Mouse (Mus musculus): ENCODE measurements around the gene Bod1l.

The Bod1l gene

DNA sequence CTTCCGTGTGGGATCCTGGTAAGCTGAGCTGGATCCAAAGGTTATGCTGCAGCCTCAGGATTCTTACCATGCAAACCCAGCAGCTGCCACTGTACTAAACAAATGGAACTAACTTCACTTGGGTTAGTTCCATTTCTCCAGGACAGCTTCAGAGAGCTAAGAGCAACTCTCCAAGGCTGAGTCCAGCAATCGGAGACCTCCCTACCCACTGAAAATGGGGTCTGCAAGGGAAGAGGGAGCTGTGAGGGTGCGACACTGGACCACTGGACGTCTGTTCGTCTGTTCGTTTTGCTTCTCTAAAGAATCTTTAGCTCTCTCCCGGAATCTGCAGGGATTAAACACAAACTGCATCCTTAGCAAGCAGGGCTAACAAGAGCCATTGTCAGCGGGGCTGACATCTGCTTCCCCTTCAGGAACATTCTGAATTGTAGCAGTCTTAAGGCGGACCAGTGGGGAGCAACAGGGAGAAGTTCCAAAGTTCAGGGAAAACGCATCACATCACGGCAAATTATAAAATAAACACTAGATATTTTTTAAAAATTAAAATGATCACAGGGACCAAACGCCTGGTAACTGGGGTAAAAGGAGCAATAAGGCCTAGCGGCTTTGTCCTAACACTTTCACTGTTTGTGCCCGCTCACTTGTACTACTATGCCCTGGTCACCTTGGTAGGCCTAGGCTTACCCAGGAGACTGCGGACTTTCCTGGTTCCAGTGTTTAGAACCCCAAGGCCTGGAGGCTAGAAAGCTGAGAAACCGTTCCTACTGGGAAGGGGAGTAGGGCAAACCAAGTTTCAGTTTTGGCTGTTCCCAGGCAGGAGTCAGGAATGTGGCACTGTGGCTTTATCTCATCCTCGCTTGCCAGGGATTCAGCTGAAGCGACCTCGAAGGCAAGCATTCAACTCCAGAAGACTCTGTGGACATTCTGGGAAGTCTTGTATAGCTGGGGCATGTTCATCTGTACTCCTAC is 85.2 kb downstream of the Bod1l start:
- DNase-seq: no peak

DNA sequence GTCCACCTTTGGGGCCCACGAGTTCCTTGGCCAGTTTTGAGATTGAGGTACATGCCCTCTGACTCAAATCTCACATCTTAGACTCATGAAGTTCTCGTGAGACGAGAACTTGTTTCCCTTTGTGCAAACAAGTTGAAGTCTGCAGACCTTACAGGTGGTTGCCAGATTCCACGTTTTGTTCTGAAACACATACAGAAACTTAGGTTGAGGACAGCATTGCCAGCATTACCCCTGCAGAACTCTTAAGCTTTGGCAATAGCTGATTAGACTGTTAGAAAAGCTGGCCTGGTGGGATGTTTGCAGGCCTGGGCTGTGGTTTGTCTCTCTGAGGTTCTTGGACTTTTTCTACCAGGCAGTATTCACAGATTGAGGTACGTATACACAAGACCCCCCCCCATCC is 86.8 kb downstream of the Bod1l start:
- no peak for DNase-seq

DNA sequence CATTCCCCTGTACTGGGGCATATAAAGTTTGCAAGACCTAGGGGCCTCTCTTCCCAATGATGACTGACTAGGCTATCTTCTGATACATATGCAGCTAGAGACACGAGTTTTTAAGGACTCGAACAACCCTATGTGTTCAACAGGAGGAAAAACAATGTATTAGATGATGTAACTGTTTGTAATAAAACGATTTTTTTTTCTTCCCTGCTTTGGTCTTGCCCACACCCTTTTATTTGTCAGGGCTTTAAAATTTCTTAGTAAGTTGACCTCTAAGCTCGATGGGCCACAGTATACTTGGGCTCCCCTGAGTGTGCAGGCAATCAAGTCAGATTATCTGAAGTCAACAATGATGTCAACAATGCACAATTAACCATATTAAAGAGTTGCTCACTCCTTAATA is 87.7 kb downstream of the Bod1l start:
- DNase-seq: no peak

DNA sequence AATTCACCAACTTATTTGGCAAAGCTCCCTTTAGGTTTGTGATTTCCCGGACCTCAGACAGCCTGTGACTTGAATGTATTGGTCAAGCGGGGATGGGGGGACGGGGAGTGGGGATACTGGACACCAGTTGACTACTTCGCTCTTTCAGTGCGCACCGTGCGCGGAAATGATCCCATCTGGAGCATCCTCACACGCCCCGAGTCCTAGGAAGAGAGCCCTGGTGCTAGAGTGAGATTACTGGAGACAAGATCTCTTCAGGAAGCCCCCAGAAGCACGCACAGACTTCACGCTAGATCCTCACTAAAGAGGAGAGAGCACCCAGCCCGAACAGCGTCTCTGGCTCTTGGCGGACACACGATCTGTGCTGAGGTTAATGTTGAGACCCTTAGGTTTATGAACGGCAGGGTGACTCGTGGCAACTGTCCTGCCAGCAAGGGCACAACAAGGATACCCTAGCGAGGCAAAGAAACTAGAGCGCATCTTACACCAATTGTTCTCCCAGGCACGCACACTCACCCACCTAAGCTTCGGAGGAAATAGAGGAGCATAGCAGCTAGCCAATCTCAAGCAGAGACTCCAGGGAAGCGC is 88.6 kb downstream of the Bod1l start:
- DNase-seq: no peak

DNA sequence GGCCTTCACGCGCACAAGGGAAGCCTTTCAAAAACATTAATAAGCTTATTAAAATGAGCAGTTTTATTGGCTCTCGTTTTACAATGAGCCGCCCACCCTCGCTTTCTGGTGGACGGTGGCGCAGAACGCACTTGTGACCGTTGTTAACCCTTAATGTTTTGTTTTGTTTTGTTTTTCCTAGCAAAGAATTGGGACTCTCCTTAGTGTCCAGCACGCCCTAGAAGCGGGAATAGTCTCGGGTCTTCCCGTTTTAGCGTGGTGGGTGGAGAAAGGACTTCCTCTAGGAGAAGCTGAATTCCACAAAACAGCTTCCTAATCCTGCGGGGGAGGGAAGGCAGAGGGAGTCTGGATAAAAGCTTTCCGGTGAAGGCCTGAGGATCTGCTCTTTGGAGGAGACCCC is 89.3 kb downstream of the Bod1l start:
- DNase-seq: no peak

DNA sequence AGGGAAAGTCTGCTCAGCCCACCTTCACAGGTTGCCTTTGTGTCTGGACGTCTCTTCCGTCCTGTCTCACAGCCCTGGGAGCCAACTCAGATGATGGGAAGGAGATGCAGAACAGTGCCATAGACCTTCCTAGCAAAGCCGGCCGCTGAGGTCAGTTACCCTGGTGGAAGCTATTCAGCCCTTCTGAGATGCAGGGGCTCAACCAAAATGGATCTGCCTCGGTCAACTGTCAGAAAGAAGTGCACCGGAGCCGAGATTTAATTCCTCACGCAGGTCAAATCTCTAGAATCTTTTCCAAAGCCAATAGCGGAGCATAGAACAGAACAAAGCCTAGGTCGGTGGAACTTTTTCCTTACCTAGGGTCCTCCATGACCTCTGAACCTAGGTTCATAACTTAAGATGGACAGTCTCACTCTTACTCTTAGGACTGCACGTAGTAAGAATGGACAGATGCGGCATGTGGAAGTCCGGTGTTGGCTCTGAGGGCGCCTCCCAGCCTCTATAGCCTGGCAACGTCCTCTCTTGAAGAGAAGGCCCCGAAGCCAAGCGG is 89.8 kb downstream of the Bod1l start:
- DNase-seq: no peak

DNA sequence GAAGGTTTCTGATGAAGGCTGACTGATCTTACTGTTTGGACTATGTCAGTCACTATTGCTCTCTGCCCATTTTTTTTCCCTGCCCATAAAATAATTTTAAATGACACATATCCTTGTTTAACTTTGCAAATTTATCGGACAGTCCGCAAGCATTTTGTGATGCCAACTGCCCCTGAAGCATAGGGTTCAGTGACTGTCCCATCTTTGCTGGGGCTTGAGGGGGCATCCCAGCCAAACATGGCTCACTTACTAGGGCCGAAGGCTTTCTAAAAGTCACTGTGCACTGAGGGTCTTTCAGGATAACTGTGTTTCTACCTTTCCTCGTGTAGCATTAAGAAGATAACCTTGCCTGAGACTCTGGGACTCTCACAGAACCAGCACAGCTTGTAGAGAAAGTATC is 91.4 kb downstream of the Bod1l start:
- no peak for DNase-seq

DNA sequence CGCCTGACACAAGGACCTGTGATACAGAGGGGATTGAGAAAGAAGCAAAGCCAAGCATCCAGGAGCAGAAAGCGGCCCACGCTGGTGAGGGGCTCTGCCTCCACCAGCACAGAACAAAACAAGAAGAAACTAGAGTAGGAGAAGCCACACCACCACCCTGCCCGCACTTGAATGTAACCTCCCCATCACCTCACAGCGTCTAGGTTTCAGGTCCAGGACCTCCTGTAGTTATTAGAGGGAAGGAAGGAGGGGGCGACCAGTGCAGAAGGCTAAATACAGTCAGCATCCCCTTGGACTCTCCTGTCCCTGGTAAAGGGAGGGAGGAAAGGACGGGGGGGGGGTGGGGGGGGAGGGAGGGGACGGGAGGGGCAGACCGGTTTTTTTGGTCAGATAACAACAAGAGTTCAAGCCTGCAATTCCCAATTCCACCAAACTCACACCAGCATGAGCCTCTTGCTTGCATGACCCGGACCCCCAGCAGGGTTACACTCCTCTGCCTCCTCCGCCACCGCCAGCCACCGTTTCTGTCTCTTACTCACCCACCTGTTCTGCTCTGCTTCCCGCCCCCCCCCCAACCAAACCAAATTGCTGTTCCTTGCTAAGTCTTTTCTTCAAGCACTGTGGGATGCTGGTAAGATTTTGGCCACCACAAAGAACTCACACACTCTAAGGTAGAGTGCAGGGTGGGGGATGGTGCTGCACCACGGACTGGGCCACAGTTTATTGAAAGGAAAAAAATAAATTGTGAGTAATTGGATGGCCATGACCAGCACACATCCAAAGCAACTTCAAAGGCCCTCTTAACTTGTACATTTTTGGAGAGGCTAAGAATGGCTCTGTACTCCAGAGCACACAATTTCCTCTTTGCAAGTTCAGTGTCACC is 99.0 kb downstream of the Bod1l start:
- DNase-seq: no peak

DNA sequence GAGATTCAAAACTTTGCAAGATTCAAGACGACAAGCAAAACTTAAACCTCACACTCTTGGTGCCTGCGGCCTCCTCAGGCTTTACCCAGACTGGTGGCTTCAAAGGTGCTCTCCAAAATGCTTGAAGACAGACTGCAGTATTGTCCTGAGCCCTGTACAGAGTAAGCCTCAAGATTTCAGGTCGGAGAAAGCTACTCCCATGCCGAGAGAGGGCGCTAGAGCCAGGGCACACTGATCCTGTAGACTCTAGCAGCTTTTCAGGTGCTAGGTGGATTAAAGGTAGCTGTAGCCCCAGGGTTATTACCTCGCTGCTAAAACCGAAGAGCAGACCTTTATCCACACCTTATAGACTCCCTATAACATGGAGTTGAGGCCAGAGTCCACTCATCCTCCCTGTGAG is 99.9 kb downstream of the Bod1l start:
- DNase-seq: no peak

DNA sequence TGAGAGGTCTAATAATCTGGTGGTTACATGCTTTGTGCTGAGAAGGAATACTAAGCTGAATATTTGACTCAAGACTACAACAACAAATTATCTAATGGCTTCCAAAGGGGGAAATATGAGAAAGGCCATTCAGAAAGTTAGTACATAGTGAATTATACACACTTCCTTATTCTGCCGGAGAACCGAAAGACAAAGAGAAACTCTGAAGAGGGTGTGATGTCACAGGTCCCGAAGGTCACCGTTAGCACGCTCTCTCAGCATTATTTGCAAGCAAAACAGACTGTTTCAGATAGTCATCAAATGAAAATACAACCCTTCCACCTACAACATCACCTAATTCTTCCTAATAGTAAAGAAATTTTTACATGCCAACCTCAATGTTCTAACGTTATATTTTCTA is 105.3 kb downstream of the Bod1l start:
- no peak for DNase-seq

Data from cerebellum, postnatal 25 days (tissue).